Mouse (Mus musculus) lung, adult 10 weeks (tissue): ENCODE measurements around the gene Armt1. TPM values are rescaled to one million over a fixed set of nuclear protein-coding genes. Genes with fewer than 3 reads are reported as not detected.

Experiments
- polyA plus RNA-seq: library from polyadenylated mRNA; stranded (reverse); fragments of 350-450 nt; fragmentation: Illumina TruSeq; extraction: RNeasy Lipid Tissue Mini Kit (QIAGEN cat#74804); gene quantifications from one replicate; pipeline ENCODE4 v1.2.3, GENCODE M21; 2014; ENCODE audit warnings: low read depth, low replicate concordance; ENCODE audit not compliant: insufficient read depth

Gene Armt1
- 7.2 TPM for polyA plus RNA-seq

DNA sequence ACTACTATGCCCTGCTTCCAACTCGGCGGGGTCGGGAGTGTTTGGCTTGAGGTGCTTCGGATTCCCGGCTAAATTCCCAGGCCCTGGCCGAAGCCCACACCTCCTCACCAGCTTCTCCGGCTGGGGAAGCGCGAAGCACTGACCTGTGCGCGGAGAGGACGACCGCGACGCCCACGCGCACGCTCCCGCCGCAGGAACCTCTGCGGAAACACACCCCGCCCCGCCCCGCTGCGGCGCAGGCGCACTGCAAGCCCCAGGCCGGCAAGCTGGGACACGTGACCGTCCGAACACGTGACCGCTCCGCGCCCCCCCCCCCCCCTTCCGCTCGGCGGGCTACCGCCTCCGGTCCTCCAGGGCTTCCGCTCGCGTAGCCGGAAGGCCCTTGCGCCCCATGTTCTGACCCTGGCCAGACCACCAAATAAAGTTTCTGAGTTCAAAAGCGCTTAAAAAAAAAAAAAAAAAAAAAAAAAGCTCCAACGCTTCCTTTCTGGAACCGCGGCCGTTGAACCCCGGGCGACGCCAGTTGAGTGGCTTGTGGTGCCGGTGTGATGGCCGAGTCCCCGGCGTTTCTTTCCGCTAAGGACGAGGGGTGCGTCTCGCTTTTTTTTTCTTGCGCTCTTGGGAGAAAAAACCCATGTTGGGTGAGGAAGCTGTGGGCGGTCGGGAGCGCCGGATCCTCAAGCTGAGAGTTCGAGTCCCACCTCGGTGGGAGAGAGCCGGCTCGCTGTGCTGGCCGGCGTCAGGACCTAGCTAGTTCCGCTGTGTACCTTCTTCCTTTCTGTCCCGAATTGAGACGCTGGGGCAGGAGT is at the start of gene Armt1, which contains the start of gene Rmnd1:
TSS of gene Armt1 (plus strand) at position 345 of the 809 bp plus-strand sequence.
TSS of gene Rmnd1 (minus strand) at position 266 of the 809 bp plus-strand sequence.

DNA sequence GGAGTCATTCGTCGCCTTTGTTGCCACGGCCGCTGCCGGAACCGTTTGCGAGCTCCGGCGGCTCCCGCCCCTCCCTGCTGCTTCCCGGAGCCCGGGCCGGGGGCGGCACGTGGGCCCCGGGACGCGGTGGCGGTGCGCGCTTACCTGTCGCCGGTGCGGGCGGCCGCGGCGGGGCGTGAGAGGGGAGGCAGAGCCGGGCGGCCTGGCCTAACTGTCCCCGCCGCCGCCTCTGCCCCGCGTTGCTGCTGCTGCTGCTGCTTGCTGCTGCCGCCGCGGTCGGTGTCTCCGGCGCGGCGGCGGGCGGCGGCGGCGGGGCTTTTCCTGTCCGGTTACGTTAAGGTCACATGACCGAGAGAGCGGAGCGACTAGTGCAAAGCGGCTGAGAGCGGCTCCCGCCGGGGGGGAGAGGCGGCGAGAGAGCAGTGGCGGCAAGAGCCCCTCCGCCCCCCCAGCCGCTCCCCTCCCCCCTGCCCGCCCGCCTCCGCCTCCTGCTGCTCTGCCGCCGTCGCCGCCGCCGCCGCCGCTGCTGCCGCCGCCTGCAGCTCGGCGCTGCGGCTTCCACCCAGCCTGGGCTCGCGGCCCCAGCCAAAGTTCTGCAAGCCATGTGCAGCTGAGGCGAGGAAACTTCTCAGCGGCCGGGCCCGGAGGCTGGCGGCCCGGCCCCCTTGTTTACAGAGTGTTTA is 44.4 kb upstream of the Armt1 start, which contains the start of gene Zbtb2:
TSS of gene Zbtb2 (minus strand) at position 408 of the 683 bp plus-strand sequence.

DNA sequence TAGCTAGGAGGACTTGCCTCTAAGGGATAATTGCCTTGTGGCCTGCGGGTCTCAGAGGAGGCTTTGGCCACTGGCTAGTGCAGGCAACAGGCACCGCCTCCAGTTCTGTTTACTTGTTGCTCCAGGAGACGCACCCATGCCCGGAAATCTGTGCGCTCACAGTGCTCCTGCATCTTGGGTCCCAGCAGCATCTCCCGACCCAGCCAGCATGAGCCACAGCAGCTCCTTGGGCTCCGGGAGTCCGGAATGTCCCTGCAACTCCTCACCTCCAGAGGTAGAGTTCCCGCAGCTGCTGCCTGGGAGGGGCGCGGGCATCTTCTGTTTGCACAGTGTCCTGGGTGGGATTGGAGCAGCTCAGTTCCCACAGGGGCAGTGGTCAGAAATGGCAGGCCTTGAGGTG is 50.1 kb downstream of the Armt1 start, which contains the start of gene Ccdc170:
TSS of gene Ccdc170 (plus strand) at position 148 of the 400 bp plus-strand sequence.

Other genes starting within 250 kb of the Armt1 start
- 22.6 TPM for gene Akap12, start 166.1 kb upstream of the Armt1 start, polyA plus RNA-seq
- 7.4 TPM for gene Zbtb2, start 44.4 kb upstream of the Armt1 start, polyA plus RNA-seq
- 17.8 TPM for gene Rmnd1, start 79 bp upstream of the Armt1 start, polyA plus RNA-seq
- gene Ccdc170, start 50.0 kb downstream of the Armt1 start, polyA plus RNA-seq = 1.3 TPM
- gene Esr1, start 179.1 kb downstream of the Armt1 start, polyA plus RNA-seq = 0.71 TPM